Mouse (Mus musculus) heart, postnatal 0 days (tissue): Measurements from ENCODE around the gene Fbxw9. TPM values are rescaled to one million over a fixed set of nuclear protein-coding genes. Genes with fewer than 3 reads are reported as not detected.
"Not testable (repeated sequence)": the region's sequence is repeated elsewhere in the genome, so short reads cannot be mapped to it uniquely, and the experiment has no call there.

Experiments used
- ATAC-seq: fragments of 200-750 bp; cut with Nextera tagmentation; 2 replicates; pipeline ENCODE4 v1.8.0; 2017; ENCODE audit warnings: low read depth, moderate number of reproducible peaks, moderate library complexity; ENCODE audit not compliant: insufficient read depth
- DNase-seq: peaks from one replicate; pipeline ENCODE4 v3.0.0-alpha.2; 2016; ENCODE audit warnings: low spot score
- H3K27ac ChIP-seq: fragments of 300-500 bp; sonication (generic); 2 replicates; pipeline ENCODE4 v1.5.1; 2014; ENCODE audit warnings: low read depth, mild to moderate bottlenecking
- H3K27me3 ChIP-seq: fragments of 300-500 bp; sonication (generic); 2 replicates; pipeline ENCODE4 v1.6.1; 2014; ENCODE audit warnings: low read length, mixed read lengths; ENCODE audit not compliant: control insufficient read depth, insufficient read depth
- H3K36me3 ChIP-seq: fragments of 300-500 bp; sonication (generic); replicated peaks from 2 replicates; pipeline ENCODE4 v1.6.1; 2014; ENCODE audit warnings: low read length, mixed read lengths; ENCODE audit not compliant: control insufficient read depth, insufficient read depth
- H3K4me1 ChIP-seq: fragments of 300-500 bp; sonication (generic); 2 replicates; pipeline ENCODE4 v1.6.1; 2014; ENCODE audit warnings: antibody characterized with exemption; ENCODE audit not compliant: control insufficient read depth, insufficient read depth
- H3K4me2 ChIP-seq: fragments of 300-500 bp; sonication (generic); 2 replicates; pipeline ENCODE4 v1.6.1; 2014; ENCODE audit warnings: low read depth, mild to moderate bottlenecking, low read length, moderate library complexity
- H3K4me3 ChIP-seq: fragments of 300-500 bp; sonication (generic); 2 replicates; pipeline ENCODE4 v1.5.1; 2014; ENCODE audit warnings: low read depth, low read length
- H3K9ac ChIP-seq: fragments of 300-500 bp; sonication (generic); replicated peaks from 2 replicates; pipeline ENCODE4 v1.6.1; 2014; ENCODE audit warnings: low read depth, low read length, mixed read lengths
- H3K9me3 ChIP-seq: fragments of 300-500 bp; sonication (generic); replicated peaks from 2 replicates; pipeline ENCODE4 v1.6.1; 2016; ENCODE audit warnings: low read length; ENCODE audit not compliant: control insufficient read depth
- CTCF ChIP-seq: IDR thresholded peaks from 2 replicates; pipeline ENCODE4 v1.5.1; 2016; ENCODE audit warnings: antibody characterized with exemption, control low read depth, low read depth
- EP300 ChIP-seq: IDR thresholded peaks from 2 replicates; pipeline ENCODE4 v1.6.1; 2016; ENCODE audit warnings: antibody characterized with exemption, low read depth
- WGBS: fragments of 180-500 bp; shearing (Covaris S2); extraction: QIAGEN DNeasy Blood & Tissue Kit; methylation state at CpG from one replicate; pipeline ENCODE4 v1.1.7; 2014; 5-methylcytosine and 5-hydroxymethylcytosine counted together
- polyA plus RNA-seq: library from polyadenylated mRNA; unstranded; fragments of >200 nt; fragmentation: Nextera tagmentation; extraction: Ambion mirVana; gene quantifications from 2 replicates; pipeline ENCODE4 v1.2.1, GENCODE M21; 2015
- total RNA-seq: library from RNA; depleted of rRNA; stranded (reverse); fragments of >200 nt; gene quantifications from 2 replicates; pipeline ENCODE4 v1.2.3, GENCODE M21; 2014; ENCODE audit warnings: low replicate concordance

The Fbxw9 gene
- total and polyA plus RNA-seq, 2 experiments from 2014 or later, result 16.5 to 32.6 TPM

GRCm38 (mm10) chr8:85081216-85081555 lies 21.3 kb downstream of the Fbxw9 start, which contains the start of gene Wdr83:
Gene Wdr83, minus strand, starts transcription at chr8:85081306.
- H3K4me1 ChIP-seq, result peaks cover 20% of the 10 kb centered on the region
- H3K4me3 ChIP-seq, result peak within 1 kb of the TSS; percentile 74
- H3K27ac ChIP-seq, result peak within 1 kb of the TSS; percentile 81
- H3K4me2 ChIP-seq, result peak within 1 kb of the TSS; percentile 99
- H3K36me3 ChIP-seq, result peaks cover 22% of the 10 kb centered on the region
- ATAC-seq (peak; percentile 27; the same call in 1 of the 2 replicates), DNase-seq (peak; percentile 40)
- WGBS, result 2% methylated on average over 9 of the region's 9 CpGs
- peak within 1 kb of the TSS; percentile 93 for H3K9ac ChIP-seq
- H3K9me3 ChIP-seq, result no peaks in the 10 kb centered on the region
- H3K27me3 ChIP-seq, result no peaks in the 10 kb centered on the region
- TF ChIP-seq EP300 (no peak), CTCF (no peak)

GRCm38 (mm10) chr8:85082169-85082568 lies 22.3 kb downstream of the Fbxw9 start:
- WGBS, result 79% methylated on average over 4 of the region's 4 CpGs
- H3K27me3 ChIP-seq, result not testable (repeated sequence)

GRCm38 (mm10) chr8:85083108-85083813 lies 23.4 kb downstream of the Fbxw9 start, which contains the start of gene Man2b1:
Gene Man2b1, plus strand, starts transcription at chr8:85083270.
- H3K27me3 ChIP-seq, result no peaks in the 10 kb centered on the region
- TF ChIP-seq CTCF, result peak; percentile 35
- TF ChIP-seq EP300, result no peak
- peak within 1 kb of the TSS; percentile 80 for H3K4me3 ChIP-seq
- no peaks in the 10 kb centered on the region for H3K9me3 ChIP-seq
- peaks cover 20% of the 10 kb centered on the region for H3K4me1 ChIP-seq
- peak; percentile 88 for ATAC-seq
- under 1% methylated on average over 30 of the region's 30 CpGs for WGBS
- DNase-seq, result peak; percentile 82
- H3K27ac ChIP-seq, result peak within 1 kb of the TSS; percentile 55
- peak within 1 kb of the TSS; percentile 93 for H3K4me2 ChIP-seq
- H3K9ac ChIP-seq, result peak within 1 kb of the TSS; percentile 58
- H3K36me3 ChIP-seq, result peaks cover 31% of the 10 kb centered on the region

More at GRCm38 (mm10) chr8:85082169-85082568, 22.3 kb downstream of the Fbxw9 start:
- H3K4me1 ChIP-seq, result peaks cover 20% of the 10 kb centered on the region
- ATAC-seq, H3K27ac ChIP-seq, H3K9ac ChIP-seq, H3K4me2 ChIP-seq, H3K4me3 ChIP-seq, H3K9me3 ChIP-seq, DNase-seq: not testable (repeated sequence)
- peaks cover 22% of the 10 kb centered on the region for H3K36me3 ChIP-seq

DNA sequence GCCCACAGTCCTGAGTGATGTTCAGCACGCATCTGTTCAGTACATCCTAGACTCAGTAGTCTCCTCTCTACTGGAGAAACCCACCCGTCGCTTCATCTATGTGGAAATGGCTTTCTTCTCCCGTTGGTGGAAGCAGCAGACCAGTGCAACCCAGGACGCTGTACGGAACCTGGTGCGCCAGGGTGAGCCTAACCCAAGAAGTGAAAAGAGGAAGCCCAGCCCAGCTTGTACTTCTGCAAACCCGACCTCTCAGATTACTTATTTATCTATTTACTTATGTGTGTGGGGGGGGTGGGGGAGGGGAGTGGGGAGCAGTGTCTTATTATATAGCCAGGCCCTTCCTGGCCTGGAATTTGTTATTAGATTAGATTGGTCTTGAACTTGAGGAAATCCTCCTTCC lies 24.8 kb downstream of the Fbxw9 start:
- WGBS, result 75% methylated on average over 8 of the region's 8 CpGs
- H3K4me2 ChIP-seq, result no peak overlapping the region
- DNase-seq (no peak), ATAC-seq (no peak)
- no peaks in the 10 kb centered on the region for H3K27me3 ChIP-seq
- H3K4me1 ChIP-seq, result peaks cover 18% of the 10 kb centered on the region
- H3K36me3 ChIP-seq, result peaks cover 36% of the 10 kb centered on the region
- H3K4me3 ChIP-seq, result no peak overlapping the region
- no peak overlapping the region for H3K9ac ChIP-seq
- TF ChIP-seq EP300 (no peak), CTCF (no peak)
- H3K9me3 ChIP-seq, result no peaks in the 10 kb centered on the region
- H3K27ac ChIP-seq, result no peak overlapping the region

- H3K9ac ChIP-seq, result no peak overlapping the region
- TF ChIP-seq EP300 (no peak), CTCF (no peak)
- 74% methylated on average over 3 of the region's 3 CpGs for WGBS
- ATAC-seq, result no peak
- peaks cover 11% of the 10 kb centered on the region for H3K4me1 ChIP-seq
- H3K4me2 ChIP-seq, result no peak overlapping the region
- peaks cover 36% of the 10 kb centered on the region for H3K36me3 ChIP-seq
- H3K27me3 ChIP-seq, result no peaks in the 10 kb centered on the region
- H3K4me3 ChIP-seq, result no peak overlapping the region
- no peak for DNase-seq
- H3K9me3 ChIP-seq, result no peaks in the 10 kb centered on the region
- H3K27ac ChIP-seq, result no peak overlapping the region
These were observed 26.4 kb downstream of the Fbxw9 start for GRCm38 (mm10) chr8:85086238-85086637.

- no peak for TF ChIP-seq EP300
- TF ChIP-seq CTCF, result no peak
- H3K9me3 ChIP-seq, result no peaks in the 10 kb centered on the region
- no peak overlapping the region for H3K9ac ChIP-seq
- H3K27ac ChIP-seq, result no peak overlapping the region
- no peak overlapping the region for H3K4me3 ChIP-seq
- no peak overlapping the region for H3K4me2 ChIP-seq
- H3K4me1 ChIP-seq, result peaks cover 7% of the 10 kb centered on the region
- no peak for DNase-seq
- peaks cover 48% of the 10 kb centered on the region for H3K36me3 ChIP-seq
- ATAC-seq, result no peak
- 58% methylated on average over 2 of the region's 2 CpGs for WGBS
- no peaks in the 10 kb centered on the region for H3K27me3 ChIP-seq
These were observed 28.9 kb downstream of the Fbxw9 start for GRCm38 (mm10) chr8:85088771-85089170.
